Mouse (Mus musculus): Measurements from ENCODE around the gene Mbnl2.
A peak's percentile ranks its signal among the peaks of the same experiment; 100 is the strongest.

Mbnl2 gene

DNA sequence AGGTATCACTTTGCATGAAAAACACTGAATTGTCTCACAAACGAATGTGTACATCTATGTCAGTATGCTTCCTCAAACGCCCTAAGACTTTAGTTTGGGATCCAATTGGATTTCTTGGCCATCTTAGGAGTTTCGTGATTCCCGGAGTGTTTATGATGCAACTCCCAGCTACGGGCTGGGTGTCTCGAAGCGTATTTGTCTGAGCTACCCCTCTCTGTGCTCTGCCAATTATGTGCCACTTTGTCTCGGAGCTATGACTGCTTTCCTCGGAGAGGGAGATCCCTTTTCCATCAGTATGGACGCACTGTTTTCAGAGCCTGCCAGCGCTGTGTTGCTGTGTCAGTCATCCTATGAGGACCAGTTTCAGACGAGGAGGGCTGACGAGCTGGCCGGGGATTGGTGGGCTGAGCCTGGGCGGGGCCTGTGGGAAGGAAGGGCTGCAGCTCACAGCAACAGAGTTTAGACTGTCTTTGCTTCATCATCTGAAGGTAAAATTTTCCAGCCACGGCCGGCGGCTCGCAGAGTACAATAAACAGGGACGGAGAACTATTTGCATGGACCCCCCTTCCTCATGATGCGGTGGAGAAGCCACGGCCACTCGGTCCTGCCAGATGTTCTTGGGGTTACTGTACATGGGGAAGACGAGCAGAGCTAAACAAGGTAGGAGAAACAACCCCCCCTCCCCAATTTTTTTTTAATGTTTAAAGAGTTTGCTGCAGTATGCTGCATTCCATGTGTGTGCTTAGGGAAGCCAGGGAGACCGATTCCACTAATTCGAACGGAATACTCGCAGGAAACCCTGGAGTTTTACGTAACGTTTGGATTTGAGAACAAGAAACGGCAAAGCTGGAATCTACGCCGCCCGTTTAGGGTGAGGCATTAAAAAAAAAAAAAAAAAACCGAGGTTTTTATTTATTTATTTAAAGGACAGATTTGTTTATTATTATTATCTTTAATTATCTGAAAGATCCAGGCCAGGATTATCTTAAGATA, at the start of gene Mbnl2:
Gene Mbnl2 (plus strand): TSS at position 424 of the 993 bp plus-strand sequence.
- peak; percentile 91 to 97 for DNase-seq (ENCODE audit: low spot score in 2 of 2)

DNA sequence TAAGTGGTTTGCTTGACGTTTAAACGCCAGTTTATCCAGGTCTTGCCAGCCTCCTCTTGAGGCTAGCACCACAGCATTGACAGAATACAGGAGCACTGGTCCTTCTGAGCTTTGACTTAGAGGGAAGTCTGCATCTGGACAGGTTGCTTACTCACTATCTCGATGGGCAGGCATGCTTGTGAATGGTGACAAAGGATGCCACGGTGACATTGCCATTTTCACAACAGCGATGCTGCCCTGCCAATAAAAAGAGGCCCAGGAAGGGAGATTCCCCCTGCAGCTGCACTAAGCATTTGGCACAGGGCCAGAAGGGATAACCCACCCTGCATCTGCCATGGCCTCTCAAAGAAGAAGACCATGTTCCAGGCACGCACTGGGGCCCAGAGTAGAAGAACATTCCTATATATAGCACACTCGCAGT, 43.4 kb upstream of the Mbnl2 start:
- no peak for DNase-seq (ENCODE audit: low spot score in 2 of 2)

DNA sequence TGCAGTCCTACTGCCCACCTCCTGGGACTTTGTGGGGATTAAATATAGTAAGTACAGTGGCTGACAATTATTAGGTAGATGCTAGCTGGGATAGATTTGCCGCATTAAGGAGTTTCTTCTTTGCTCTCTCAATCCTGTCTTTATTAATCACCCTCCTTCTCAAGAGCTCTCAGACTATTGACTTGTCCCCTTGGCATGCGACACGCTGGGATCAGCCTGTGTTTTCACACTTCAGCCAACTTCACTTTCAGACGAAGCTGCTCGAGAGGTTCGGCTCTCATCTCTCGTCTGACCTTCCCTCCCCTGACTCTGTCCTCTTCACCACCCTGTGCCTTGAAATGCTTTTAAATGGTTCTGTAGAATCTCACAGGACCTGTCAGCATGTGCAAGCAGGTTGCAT, 39.9 kb upstream of the Mbnl2 start:
- no peak for DNase-seq (ENCODE audit: low spot score in 2 of 2)

DNA sequence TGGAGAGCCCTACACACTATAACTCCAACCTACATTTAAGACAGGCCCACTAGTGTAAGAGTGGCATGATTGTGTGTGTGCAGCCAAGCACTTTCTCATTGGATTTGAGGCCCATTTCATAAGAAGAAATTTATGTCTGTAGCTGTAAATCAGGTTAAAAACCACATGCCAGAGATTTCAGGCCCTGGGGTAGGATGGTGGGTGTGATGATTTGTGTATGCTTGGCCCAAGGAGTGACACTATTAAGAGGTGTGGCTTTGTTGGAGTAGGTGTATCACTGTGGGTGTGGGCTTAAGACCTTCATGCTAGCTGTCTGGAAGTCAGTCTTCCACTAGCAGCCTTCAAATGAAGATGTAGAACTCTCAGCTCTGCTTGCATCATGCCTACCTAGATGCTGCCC, 37.0 kb upstream of the Mbnl2 start:
- DNase-seq (ENCODE audit: low spot score in 2 of 2): no peak

DNA sequence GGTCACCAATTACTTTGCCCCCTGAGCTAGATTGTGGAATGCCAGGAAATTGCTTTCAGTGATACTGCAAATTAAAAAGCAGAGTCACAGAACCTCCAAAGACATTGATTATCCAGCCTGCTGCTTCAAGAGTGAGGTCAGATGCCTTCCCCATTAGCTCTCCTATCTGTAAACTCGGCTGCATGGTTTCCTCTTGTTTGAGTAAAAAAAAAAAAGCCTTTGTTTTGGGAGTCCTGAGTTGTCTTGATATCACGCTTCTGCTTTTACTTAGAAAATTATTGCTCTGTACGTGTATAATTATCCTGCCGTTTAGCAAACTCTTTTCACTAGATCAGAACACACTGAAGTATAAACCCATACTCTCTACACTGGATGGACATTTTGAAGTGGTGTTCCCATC, 35.3 kb upstream of the Mbnl2 start:
- DNase-seq (ENCODE audit: low spot score in 2 of 2): no peak

DNA sequence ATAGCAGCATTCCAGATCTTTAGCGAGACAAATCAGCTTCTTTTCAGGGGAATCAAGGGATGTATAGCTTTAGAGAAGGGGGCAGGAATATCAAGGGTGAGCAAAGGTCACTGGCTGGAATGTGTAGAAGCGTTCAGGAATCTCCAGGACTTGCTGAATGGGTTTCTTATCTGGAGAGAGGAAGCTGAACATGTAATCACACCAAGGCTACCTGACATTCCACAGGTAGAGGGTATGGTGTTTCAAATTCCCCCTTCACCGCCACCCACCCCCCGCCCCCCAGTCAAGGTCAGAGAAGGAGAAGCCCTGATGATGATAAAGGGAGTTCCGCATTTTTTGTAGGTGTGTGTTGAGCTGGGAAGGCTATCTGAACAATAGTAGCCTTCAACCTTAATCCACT, 32.8 kb upstream of the Mbnl2 start:
- DNase-seq (ENCODE audit: low spot score in 2 of 2): no peak

DNA sequence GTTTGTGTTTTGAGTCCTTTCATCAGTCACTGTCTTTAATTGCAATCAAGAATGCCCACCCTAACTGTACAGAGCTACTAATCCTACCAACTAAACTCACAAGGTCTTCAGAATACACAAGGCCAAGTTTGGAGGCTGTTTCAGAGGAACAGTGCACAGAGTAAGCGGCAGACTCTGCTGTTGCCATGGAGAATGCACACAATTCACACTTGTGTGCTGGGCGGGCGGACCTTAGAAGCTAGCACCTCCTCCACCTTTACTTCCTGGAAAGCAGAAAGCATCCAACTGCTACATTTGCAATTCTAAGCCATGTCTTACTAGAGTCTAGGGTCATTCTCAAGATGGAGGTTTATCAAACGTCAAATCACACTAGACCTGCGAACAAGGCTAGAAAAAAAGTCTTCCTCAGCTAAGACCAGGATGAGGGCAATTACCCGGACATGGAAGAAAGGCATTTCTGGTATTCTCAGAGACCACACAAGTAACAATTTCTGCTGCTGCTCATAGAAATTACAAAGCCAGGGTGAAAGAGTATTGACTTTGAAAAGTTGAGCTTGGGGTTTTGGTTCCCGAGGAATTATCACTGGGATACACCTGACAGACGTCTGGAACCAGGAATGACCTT, 30.3 kb upstream of the Mbnl2 start:
- peak in 1 of 2 experiments; percentile 25 for DNase-seq (ENCODE audit: low spot score in 2 of 2)

DNA sequence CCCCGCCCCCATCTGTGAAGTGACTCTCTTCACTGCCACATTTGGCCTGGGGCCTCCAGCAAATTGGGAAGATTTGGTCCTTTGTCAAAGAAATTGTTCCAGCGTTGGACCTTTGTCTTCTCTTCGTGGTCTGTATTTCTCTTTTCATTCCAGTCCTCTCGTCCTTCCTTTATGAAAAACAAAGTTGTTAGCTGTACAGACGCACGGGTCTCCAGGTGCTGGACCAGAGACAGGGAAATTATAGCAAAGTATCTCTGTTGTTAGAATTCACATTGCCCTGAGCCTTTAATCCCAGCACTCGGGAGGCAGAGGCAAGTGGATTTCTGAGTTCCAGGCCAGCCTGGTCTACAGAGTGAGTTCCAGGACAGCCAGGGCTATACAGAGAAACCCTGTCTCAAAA, 22.1 kb upstream of the Mbnl2 start:
- no peak for DNase-seq (ENCODE audit: low spot score in 2 of 2)

DNA sequence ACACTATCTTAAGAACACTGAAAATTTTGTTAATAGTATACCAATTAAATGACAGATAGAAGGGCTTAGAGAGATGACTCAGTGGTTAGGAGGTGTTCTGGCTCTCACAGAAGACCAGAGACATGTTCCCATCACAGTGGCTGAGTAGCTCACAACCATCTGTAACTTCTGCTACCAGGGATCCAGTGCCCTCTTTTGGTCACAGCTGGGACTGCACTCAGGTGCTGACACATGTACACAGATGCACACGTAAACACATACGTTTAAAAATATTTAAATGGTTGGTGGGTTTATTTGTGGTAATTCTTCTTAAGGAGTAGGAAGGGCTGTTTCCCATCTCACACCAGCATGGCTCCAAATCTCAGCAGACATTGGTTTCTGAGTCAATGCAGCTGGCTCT, 19.3 kb upstream of the Mbnl2 start:
- no peak for DNase-seq (ENCODE audit: low spot score in 2 of 2)

DNA sequence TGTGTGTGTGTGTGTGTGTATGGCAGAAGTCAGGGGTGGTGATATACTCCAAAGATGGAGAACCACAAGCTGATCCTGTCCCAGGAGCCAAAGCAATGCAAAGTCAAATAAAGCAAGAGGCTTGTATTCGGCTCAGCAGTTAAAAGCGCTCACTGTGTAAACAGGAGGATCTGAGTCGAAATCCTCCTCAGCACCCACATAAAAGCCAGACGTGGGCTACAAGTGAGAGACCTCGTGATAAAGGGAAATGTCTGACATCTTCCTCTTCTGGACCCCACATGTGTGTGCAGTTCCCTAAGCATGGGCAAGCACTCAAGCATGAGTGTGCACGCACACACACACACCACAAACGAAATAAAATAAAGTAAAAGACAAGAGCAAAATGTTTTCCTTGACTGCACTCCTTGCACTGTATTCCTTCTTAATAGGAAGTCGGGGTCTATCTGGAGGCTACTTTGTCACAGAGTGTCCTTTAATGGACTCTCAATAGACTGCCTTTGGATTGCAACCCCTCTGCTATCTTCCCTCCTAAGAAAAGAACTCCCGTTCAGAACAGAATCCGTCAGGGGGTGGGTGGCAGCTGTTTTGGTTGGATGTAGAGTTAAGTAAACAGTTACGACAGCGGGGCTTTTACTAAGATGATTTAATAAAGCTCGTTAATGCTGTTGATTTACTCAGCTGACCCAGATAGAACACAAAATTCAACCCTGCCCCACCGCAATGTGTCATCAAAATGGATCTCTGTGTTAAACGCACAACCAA, 18.7 kb upstream of the Mbnl2 start:
- no peak for DNase-seq (ENCODE audit: low spot score in 2 of 2)

DNA sequence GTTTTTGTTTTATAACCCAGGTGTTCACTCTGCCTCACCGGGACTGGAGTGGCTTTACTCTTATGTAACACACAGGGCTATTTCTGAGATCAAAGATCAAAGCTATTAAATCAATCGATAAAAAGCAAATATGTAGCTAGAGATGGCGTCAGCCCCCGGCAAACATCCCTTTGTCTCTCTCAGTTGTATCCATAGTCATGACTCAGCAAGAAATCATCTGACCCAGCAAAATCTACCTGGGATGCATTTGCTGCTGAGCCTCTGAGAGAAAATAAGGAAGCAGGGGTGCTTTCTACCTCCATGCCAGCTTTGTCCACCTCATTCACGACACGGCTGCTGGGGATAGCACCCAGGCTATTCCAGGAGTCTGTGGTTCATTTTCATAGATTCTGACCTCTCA, 18.0 kb upstream of the Mbnl2 start:
- no peak for DNase-seq (ENCODE audit: low spot score in 2 of 2)

DNA sequence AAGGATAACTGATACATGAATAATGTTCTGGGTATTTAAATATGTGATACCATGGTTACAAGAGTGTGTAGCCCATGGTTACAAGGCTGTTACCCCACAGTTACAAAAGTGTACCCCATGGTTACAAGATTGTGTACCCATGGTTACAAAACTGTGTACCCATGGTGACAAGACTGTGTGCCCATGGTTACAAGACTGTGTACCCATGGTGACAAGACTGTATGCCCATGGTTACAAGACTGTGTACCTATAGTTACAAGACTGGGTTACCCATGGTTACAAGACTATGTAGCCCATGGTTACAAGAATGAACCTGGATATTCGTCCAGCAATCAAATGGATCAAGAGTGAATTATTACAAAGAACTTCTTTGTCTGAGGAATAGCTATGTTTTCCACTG, 16.0 kb upstream of the Mbnl2 start:
- DNase-seq (ENCODE audit: low spot score in 2 of 2): no peak

DNA sequence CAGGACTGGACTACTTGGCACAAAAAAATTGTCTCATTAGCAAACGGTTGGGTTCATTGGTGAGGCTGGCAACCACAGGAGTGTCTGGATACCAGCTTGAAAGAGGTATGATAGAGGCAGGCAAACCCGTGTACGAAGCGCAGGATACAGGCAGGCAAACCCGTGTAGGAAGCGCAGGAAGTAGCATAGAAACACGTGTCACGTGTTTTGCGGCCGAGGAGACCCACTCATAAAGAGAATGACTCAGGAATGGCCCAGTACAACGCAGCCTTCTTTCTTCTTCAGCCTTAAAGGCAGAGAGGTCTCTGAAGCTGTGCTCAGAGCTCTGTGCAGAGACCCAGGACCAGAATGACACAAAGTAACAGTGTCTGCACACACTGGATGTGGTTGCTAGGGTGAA, 13.9 kb upstream of the Mbnl2 start:
- DNase-seq (ENCODE audit: low spot score in 2 of 2): no peak

DNA sequence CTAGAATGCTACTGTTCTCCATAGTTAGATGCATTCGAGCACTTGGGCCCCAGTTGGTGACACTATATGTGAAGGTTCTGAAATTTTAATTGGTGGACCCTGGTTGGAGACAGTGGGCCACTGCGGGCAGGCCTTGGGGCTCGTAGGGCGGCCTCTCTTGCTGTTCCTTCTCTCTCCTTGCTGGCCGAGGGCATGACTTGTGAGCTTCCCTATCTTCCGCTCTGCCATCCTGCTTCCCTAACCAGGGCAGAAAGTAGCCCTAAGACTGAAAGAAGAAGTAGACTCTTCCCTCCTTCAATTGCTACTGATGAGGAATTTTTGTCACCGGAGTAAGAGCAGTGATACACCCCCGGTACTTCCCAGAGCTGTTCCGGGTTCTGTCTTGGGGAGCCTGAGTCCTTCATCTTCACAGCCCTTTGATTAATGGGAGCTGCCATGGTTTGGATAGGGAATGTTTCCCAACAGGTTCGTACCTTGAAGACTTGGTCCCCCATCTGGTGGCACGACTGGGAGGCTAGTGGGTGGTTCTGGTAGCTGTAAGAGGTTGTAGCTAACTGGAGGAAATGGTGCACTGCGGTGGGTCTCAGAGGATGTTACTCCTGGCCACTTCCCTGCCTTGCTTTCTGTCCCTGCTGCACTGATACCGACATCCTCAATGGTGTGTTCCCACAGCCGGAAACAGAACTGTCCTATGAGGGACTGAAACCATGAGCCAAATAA, 12.6 kb upstream of the Mbnl2 start:
- no peak for DNase-seq (ENCODE audit: low spot score in 2 of 2)

DNA sequence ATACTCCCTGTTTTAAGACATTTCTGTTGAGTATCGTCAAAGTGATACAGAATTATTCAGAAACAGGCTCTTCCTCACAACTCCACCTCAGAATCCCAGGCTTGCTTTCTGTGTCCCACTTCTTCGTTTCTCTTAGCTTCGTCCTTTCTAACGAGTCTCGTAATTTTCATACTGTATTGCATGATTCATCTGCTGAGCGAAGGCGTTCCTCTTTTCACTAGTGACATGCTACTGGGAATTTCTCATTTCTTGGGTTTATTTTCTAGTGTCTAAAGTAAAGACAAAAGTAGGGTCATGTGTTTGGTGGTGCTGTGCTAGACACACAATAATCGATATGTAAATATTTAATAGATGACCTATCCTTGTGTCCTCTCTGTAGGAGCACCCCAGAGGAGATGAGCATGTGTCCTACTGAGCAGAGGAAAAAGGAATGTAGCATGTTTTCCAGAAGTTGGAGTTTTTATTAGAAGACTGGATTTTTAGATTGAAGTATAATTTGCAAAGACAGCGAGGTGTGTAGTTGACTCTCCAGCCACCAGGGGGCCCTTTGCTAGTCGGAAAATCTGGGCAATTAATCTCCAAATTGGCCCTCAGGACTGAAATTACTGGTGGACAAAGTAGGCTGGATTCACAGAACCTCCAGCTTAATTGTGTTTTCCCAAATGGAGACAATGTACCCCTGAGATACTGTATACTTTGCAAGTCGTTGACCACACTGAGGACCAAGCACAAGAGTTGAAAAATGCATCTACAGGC, 11.9 kb upstream of the Mbnl2 start:
- DNase-seq (ENCODE audit: low spot score in 2 of 2): no peak

DNA sequence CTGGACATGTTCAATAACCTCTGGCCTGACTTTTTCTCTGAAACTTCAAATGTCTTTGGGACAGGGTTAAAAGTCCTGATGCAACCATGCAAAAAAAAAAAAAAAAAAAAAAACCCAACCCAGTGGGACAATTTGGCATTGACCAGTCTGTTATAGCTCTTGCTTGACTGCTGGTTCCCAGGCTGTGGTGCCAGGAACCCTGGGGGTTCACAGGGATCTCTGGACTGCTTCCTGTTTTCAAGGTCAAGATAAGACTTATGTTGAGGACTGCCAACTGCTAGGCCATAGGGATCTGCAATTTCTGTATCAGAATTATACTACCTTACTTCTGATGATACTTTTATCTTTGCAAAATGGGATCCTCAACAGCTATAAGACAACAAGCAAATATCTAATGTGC, 9.6 kb upstream of the Mbnl2 start:
- DNase-seq (ENCODE audit: low spot score in 2 of 2): no peak

DNA sequence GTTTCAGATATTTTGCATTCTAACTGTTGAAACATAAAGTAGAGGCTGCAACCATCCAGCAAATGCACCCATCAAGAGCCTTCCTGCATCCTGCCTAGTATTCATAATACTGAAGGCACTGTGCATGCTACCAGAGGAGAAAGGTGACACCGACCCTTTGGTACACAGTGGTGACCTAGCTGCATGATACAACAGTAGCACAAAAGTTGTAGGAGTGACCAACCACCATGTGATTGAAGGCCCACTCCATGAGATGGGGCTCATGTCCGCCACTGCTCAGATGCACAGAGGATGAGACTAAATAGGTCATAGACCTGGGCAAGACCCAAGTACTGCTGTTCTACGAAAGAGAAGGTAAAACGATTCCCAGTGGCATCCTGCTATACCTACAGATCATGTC, 8.3 kb upstream of the Mbnl2 start:
- no peak for DNase-seq (ENCODE audit: low spot score in 2 of 2)

DNA sequence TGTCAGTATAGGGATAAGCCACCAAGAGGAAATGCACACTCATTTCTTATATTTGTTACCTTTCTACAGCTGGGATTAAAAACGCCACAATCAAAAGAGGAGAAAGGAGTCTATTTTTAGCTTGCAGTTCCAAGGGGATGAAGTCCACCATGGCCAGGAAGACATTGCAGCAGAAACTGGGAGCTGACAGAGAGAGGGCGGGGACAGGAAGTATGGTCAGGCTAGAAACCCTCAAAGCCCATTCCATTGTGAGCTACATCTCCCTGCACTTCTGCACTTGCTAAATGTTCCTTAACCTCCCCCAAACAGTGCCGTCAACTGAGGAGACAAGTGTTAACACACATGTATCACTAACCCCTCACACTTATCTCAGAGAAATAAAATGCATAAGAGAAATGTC, 5.4 kb upstream of the Mbnl2 start:
- no peak for DNase-seq (ENCODE audit: low spot score in 2 of 2)

DNA sequence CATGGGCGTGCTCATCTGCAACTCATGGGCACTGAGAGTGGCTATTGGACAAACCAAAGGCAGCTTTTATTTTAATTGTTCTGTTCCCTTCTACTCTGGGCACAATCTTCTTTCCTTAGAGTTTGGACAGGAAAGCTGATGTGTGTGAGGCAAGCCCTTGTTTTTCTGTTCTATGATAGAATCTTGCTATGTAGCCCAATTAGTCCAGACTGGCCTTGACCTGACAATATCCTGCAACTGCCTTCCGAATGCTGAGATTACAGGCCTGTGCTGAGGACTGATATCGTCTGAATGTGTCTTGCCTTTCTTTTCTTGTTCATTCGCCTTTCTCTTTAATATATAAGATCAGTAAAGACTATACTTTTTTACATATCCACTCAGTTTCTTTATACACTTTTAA, 4.8 kb upstream of the Mbnl2 start:
- no peak for DNase-seq (ENCODE audit: low spot score in 2 of 2)

DNA sequence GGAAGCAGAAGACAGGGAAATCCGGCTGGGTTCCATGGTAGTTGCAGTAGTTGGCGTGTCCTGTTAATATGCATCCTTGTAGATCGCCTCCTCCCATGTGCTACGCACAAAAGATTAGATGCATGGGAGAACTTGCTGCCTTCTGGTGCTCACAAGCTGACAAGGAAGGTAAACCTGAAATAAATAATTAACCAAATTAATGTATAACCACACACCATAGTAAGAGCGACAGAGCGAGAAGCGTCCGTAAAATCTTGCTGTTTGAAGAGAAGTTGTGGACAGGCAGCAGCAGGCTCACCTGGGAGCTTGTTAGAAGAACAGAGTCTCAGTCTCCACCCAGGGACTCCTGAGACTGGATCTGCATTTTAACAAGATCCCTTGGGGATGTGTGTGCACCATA, 4.4 kb upstream of the Mbnl2 start:
- no peak for DNase-seq (ENCODE audit: low spot score in 2 of 2)

DNA sequence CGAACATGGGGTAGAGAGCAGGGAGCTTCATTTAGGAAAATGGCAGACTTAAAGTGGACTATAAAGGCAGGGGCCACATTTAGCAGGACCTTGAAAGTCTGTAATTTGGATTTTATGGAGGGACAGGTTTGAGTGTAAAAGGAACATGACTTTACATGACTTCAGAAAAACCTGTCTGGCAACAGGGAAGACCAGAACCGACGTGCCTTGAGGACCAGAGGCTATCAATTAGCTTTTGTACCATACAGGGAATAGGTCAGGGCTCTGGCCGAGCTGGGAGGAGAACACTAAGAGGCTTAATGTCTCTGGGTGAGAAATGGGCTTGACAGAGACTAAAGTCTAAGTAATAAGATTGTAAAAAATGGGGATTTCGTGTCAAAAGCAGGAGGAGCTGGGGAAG, 1.7 kb upstream of the Mbnl2 start:
- no peak for DNase-seq (ENCODE audit: low spot score in 2 of 2)
